Mouse (Mus musculus) kidney, adult 9 months (tissue): ENCODE measurements around the gene Aox1.

Source experiments
- DNase-seq: peaks from one replicate; pipeline ENCODE4 v3.0.0; 2022

Aox1 gene

GRCm38 (mm10) chr1:58111315-58111714 is 81.6 kb downstream of the Aox1 start:
- no peak for DNase-seq

GRCm38 (mm10) chr1:58112880-58113279 is 83.1 kb downstream of the Aox1 start, which contains the start of gene Aox3:
TSS of gene Aox3 (plus strand) at chr1:58113130.
- peak; percentile 60 for DNase-seq

GRCm38 (mm10) chr1:58113441-58113840 is 83.7 kb downstream of the Aox1 start:
- DNase-seq = no peak

GRCm38 (mm10) chr1:58114021-58114560 is 84.4 kb downstream of the Aox1 start:
- DNase-seq = no peak

DNA sequence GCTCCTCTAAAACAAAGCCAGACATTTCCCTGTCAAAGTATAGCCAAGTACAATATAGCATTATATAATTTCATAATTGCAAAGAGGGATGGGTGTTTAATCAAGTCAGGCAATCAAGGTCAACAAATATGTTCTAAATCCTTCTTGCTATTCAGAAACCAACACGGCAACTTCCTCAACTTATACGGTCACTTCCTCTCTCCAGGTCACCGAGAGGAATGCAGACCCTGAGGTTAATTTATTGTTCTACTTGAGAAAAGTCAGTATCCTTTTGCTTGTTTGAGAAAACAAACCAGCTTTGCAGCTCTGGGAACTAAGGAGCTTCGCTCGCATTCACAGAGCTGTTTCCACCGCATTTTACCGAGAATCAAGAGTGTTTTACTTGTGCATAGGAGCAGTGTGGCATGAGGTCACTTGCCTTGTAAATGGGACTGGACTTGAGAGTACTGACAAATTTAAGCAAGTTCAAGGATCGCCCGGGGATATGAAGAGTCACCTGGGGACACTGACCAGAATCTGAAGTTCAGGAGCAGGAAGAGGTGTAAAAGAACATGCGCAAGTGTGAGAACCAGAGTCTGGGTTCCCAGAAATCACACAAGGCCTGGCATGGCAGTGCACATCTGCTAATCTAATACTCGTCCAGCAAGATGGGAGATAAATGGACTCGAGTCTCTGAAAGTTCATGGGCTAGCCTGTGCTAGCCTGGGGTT is 85.1 kb downstream of the Aox1 start:
- DNase-seq = no peak

GRCm38 (mm10) chr1:58118231-58118630 is 88.5 kb downstream of the Aox1 start:
- DNase-seq = no peak

- DNase-seq = no peak
These were observed 95.2 kb downstream of the Aox1 start for GRCm38 (mm10) chr1:58124901-58125300.

- no peak for DNase-seq
These were observed 108.2 kb downstream of the Aox1 start for GRCm38 (mm10) chr1:58137891-58138290.

DNA sequence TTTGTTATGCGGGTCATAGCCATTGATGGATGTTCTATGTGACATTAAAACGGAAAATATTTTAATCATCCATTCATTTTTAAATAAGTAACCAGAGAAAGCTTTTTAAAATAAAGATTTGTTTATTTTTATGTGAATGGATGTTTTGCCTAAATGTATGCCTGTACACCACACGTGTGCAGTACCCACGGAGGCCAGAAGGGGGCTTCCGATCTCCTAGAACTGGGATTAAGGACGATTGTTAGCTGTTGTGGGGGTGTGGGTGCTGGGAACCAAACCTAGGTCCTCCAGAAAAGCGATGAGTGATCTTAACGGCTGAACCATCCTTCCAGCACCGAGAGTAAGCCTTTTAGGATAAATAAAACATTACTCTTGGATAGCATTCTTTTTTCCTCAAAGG is 109.3 kb downstream of the Aox1 start:
- no peak for DNase-seq

DNA sequence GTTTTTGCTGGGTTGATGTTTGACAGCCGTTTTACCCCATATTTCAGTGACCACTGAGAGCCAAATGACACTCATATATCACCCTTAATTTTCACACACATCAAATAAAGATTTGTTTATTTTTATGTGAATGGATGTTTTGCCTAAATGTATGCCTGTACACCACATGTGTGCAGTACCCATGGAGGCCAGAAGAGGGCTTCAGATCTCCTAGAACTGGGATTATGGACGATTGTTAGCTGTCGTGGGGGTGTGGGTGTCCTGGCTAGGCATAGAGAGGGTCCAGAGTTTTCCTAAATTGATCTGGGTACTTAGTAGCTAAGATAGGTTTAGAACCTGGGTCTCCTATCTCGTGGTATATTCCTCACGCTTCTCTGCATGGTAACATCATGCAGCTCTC is 110.9 kb downstream of the Aox1 start:
- no peak for DNase-seq

- DNase-seq = peak; percentile 19
These were observed 114.8 kb downstream of the Aox1 start for GRCm38 (mm10) chr1:58144384-58145069.

GRCm38 (mm10) chr1:58146026-58146425 is 116.3 kb downstream of the Aox1 start:
- no peak for DNase-seq

DNA sequence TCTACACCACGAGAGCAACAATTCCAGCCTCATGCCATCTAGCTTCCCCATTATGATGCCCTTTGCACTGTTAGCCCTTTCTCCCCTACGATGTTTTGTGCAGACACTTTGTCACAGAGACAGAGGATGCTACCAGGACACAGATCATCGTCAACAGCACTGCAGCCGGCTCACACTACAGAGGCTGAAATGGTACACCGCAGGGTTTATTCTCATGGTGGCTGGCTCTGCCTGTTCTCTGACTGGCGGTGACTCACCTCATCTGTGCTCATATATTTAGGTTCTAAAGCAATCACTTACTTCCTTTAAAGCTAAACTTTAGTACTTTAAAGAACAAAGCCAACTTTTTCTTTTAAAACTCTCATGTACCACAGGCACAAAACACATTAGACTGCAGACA is 118.0 kb downstream of the Aox1 start:
- DNase-seq = no peak

GRCm38 (mm10) chr1:58152247-58152646 is 122.5 kb downstream of the Aox1 start:
- DNase-seq = no peak
